Mouse (Mus musculus): ENCODE data around the gene Lrrc73. TPM values are rescaled to one million over a fixed set of nuclear protein-coding genes. Genes with fewer than 3 reads are reported as not detected.

Gene Lrrc73
- polyA plus RNA-seq, 1 experiment from 2014 or later, result 0.59 TPM

DNA sequence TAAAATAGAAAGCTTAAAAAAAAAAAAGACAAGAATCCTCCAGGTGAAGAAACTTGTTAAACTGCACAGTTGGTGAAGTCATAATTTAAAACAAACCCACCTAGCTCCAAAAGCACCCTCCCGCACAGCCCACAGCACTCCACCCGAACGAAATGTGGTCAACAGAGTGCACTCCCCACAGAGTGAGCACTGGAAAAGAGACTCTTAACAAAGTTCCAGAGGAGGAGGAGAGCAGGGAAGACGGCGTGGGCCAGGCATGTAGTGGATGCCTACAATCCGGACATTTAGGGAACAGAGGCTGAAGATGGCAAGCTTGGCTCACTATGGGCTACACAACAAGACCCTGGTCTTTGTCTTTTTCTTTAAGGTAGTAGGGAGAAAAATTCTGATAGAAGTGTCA lies 21.7 kb downstream of the Lrrc73 start:
- 87% methylated on average over 6 of the region's 6 CpGs for WGBS
- Histone ChIP-seq H3K4me3 (no peak overlapping the region), H3K4me2 (no peak overlapping the region), H3K27ac (replicated peaks) (no peak overlapping the region), H3K4me1 (peaks cover 64% of the 10 kb centered on the region), H3K27me3 (replicated peaks) (no peaks in the 10 kb centered on the region), H3K9ac (no peak overlapping the region), H3K36me3 (peaks cover 80% of the 10 kb centered on the region), H3K9me3 (no peaks in the 10 kb centered on the region)
- no peak for ATAC-seq (ENCODE audit: extremely low read depth, insufficient number of reproducible peaks, low FRiP score, low TSS enrichment)

DNA sequence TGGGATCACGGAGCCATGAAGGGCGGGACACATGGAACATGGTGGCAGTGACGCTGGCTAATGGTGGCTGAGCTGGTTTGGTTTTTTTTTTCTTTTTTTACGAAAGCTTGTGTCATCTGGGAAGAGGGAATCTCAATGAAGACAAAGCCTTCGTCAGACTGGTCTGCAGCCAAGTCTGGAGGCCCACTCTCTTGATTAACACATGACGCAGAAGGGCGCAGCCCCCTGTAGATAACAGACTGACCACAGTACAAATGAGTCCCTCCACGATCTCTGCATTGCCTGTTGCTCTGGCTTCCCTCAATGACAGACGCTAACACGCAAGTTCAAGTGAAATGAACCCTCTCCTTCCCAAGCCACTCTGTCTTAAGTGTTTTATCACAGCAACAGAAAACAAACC lies 22.2 kb downstream of the Lrrc73 start:
- Histone ChIP-seq H3K4me2 (no peak overlapping the region), H3K27ac (replicated peaks) (no peak overlapping the region), H3K4me3 (no peak overlapping the region), H3K27me3 (replicated peaks) (no peaks in the 10 kb centered on the region), H3K9me3 (no peaks in the 10 kb centered on the region), H3K36me3 (peaks cover 80% of the 10 kb centered on the region), H3K4me1 (peaks cover 65% of the 10 kb centered on the region), H3K9ac (no peak overlapping the region)
- no peak for ATAC-seq (ENCODE audit: extremely low read depth, insufficient number of reproducible peaks, low FRiP score, low TSS enrichment)
- 54% methylated on average over 10 of the region's 10 CpGs for WGBS

DNA sequence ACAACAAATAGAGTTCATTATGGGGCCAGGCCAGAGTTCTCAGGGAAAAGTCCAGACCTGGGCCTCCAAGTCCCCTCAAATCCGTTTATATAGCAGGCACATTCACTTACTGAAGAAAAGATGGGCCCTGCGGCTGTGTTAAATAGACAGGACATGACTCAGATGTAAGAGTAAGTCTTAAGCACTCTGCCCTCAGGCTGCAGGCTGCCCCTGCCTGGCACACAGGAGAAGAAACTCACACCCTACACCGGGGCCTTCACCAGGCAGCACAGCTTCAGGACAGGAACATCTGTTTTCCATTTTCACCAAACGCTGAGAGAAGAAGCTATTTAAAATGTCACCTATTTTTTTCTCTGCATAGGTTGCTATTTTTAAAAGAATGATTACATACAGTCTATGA lies 24.3 kb downstream of the Lrrc73 start:
- no peaks in the 10 kb centered on the region for H3K9me3 ChIP-seq
- no peak overlapping the region for H3K4me3 ChIP-seq
- 71% methylated on average over 4 of the region's 4 CpGs for WGBS
- H3K27me3 ChIP-seq (replicated peaks), result no peaks in the 10 kb centered on the region
- H3K27ac ChIP-seq (replicated peaks), result peak overlapping the region; percentile 63
- H3K36me3 ChIP-seq, result peaks cover 68% of the 10 kb centered on the region
- H3K4me2 ChIP-seq, result no peak overlapping the region
- ATAC-seq (ENCODE audit: extremely low read depth, insufficient number of reproducible peaks, low FRiP score, low TSS enrichment), result no peak
- H3K9ac ChIP-seq, result no peak overlapping the region
- H3K4me1 ChIP-seq, result peaks cover 73% of the 10 kb centered on the region

DNA sequence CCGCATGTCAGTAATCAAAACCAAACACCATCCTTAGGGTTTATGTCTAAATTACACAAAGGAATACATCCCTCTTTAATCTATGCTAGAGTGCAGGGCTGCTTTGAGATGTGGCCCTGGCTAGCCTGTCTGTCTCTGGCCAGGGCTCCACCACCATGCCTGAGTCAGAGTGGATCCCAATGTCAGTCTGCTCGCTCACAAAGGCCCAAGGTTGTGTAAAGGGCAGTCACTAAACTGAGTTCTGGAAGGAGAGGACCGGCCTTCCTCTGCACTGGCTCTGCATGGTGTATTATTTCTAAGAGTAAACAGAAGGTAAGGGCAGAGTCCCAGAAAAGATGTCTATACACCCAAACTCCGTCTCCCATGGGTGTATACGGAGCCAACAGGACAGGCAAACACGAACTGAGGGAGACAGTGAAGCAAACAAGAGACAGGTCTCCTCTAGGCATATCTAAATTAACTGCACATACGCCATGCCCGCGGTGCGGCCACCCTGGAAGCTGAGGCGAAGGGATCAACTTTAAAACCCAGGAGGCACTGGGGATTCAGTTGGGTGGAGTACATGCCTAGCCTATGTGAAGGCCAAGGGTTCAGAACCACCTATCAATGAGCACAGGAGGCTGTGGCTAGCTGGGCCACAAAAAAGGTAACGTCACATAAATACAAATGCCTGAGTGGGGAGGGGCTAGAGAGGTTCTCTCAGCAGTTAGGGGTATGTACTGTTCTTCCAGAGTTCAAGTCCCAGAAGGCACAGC lies 24.9 kb downstream of the Lrrc73 start:
- no peak for ATAC-seq (ENCODE audit: extremely low read depth, insufficient number of reproducible peaks, low FRiP score, low TSS enrichment)
- peaks cover 65% of the 10 kb centered on the region for H3K36me3 ChIP-seq
- no peak overlapping the region for H3K4me3 ChIP-seq
- no peaks in the 10 kb centered on the region for H3K27me3 ChIP-seq (replicated peaks)
- no peaks in the 10 kb centered on the region for H3K9me3 ChIP-seq
- H3K4me1 ChIP-seq, result peaks cover 69% of the 10 kb centered on the region
- WGBS, result 81% methylated on average over 12 of the region's 12 CpGs
- H3K9ac ChIP-seq, result peak overlapping the region; percentile 44; the same call in 1 of the 2 replicates
- no peak overlapping the region for H3K4me2 ChIP-seq
- peak overlapping the region; percentile 63 for H3K27ac ChIP-seq (replicated peaks)

GRCm38 (mm10) chr17:46282483-46283123 lies 29.3 kb downstream of the Lrrc73 start, which contains the start of gene Tjap1:
TSS of gene Tjap1 (minus strand) at chr17:46283026.
- H3K4me1 ChIP-seq, result peaks cover 36% of the 10 kb centered on the region
- H3K36me3 ChIP-seq, result peaks cover 34% of the 10 kb centered on the region
- peak within 1 kb of the TSS; percentile 85 for H3K4me3 ChIP-seq
- H3K9ac ChIP-seq, result peak within 1 kb of the TSS; percentile 89
- ATAC-seq (ENCODE audit: extremely low read depth, insufficient number of reproducible peaks, low FRiP score, low TSS enrichment), result peak; percentile 87
- no peaks in the 10 kb centered on the region for H3K27me3 ChIP-seq (replicated peaks)
- H3K9me3 ChIP-seq, result no peaks in the 10 kb centered on the region
- H3K4me2 ChIP-seq, result peak within 1 kb of the TSS; percentile 95
- WGBS, result under 1% methylated on average over 37 of the region's 37 CpGs
- H3K27ac ChIP-seq (replicated peaks), result peak within 1 kb of the TSS; percentile 96

DNA sequence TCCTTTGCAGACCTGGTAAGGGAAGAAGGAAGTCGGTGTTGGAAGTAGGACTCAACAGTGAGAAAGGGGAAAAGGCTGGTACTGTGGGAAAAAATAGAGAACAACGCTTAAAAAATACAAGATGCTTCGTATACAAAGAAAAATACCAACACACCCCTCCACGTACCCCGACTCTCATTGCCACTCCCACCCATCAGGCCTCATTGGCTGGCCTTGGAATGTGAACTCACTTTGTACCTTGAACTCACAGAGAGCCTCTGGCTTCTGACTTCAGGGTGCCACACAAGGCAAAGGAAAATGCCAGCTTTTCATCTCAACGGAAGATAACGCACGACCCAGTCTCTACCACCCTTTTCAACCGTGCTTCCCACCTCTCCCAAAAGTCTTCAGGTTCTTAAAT lies 29.8 kb downstream of the Lrrc73 start:
- no peak overlapping the region; the same call in 1 of the 2 replicates for H3K27ac ChIP-seq (replicated peaks)
- peak overlapping the region; percentile 89 for H3K9ac ChIP-seq

DNA sequence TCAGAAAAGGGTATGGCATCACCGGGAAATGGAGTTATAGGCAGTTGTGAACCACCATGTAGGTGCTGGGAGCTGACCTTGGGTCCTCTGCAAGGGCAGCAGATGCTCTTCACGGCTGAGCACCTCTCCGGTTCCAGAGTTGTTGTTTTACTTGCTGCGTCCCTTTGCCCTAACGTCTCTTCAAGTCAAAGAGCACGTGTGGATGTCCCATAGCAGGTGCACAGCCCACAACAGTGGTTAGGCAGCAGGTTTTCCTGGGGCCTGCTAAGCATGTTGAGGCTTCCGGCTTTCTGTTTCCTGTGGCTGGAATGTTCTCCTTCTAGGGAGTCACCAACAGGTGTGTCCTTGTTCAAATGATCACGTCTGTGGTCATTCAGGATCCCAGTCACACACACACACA lies 30.6 kb downstream of the Lrrc73 start:
- ATAC-seq (ENCODE audit: extremely low read depth, insufficient number of reproducible peaks, low FRiP score, low TSS enrichment), result no peak
- Histone ChIP-seq H3K27me3 (replicated peaks) (no peaks in the 10 kb centered on the region), H3K27ac (replicated peaks) (no peak overlapping the region), H3K36me3 (peaks cover 22% of the 10 kb centered on the region), H3K4me2 (no peak overlapping the region), H3K4me3 (no peak overlapping the region), H3K4me1 (peaks cover 31% of the 10 kb centered on the region), H3K9me3 (no peaks in the 10 kb centered on the region), H3K9ac (no peak overlapping the region)
- 81% methylated on average over 8 of the region's 8 CpGs for WGBS

More for the DNA sequence above, 29.8 kb downstream of the Lrrc73 start:
- H3K4me2 ChIP-seq, result peak overlapping the region; percentile 95
- peaks cover 30% of the 10 kb centered on the region for H3K36me3 ChIP-seq
- H3K4me3 ChIP-seq, result peak overlapping the region; percentile 85
- ATAC-seq (ENCODE audit: extremely low read depth, insufficient number of reproducible peaks, low FRiP score, low TSS enrichment), result no peak
- H3K27me3 ChIP-seq (replicated peaks), result no peaks in the 10 kb centered on the region
- no peaks in the 10 kb centered on the region for H3K9me3 ChIP-seq
- H3K4me1 ChIP-seq, result peaks cover 35% of the 10 kb centered on the region
- 21% methylated on average over 9 of the region's 9 CpGs for WGBS

GRCm38 (mm10) chr17:46284653-46285052 lies 31.3 kb downstream of the Lrrc73 start:
- Histone ChIP-seq H3K9ac (no peak overlapping the region), H3K36me3 (peaks cover 14% of the 10 kb centered on the region), H3K4me1 (peaks cover 31% of the 10 kb centered on the region), H3K27me3 (replicated peaks) (no peaks in the 10 kb centered on the region), H3K4me3 (no peak overlapping the region), H3K9me3 (no peaks in the 10 kb centered on the region), H3K4me2 (no peak overlapping the region), H3K27ac (replicated peaks) (no peak overlapping the region)
- WGBS, result 55% methylated on average over 7 of the region's 7 CpGs
- ATAC-seq (ENCODE audit: extremely low read depth, insufficient number of reproducible peaks, low FRiP score, low TSS enrichment), result no peak

DNA sequence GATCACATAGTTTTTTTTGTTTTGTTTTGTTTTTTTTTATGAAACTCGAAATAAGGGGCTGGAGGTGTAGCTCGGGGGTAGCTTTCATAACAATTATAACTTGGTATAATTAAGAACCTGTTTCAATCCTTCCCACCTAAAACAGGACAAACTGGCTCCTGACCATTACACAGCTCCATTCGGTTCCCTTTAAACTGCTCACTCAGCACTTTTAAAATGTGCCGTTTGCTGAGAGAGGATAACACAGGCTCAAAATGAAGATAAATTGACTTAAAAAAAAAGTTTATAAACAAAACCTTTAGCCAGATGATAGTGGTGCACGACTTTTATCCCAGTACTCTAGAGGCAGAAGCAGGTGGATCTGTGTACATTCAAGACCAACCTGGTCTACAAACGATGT lies 32.1 kb downstream of the Lrrc73 start:
- Histone ChIP-seq H3K36me3 (peaks cover 7% of the 10 kb centered on the region), H3K27ac (replicated peaks) (no peak overlapping the region), H3K9me3 (no peaks in the 10 kb centered on the region), H3K27me3 (replicated peaks) (peaks cover under 1% of the 10 kb centered on the region; the same call in 1 of the 2 replicates), H3K4me3 (no peak overlapping the region), H3K4me2 (no peak overlapping the region), H3K9ac (no peak overlapping the region), H3K4me1 (peaks cover 31% of the 10 kb centered on the region)
- no peak for ATAC-seq (ENCODE audit: extremely low read depth, insufficient number of reproducible peaks, low FRiP score, low TSS enrichment)
- 49% methylated on average over 6 of the region's 6 CpGs for WGBS

DNA sequence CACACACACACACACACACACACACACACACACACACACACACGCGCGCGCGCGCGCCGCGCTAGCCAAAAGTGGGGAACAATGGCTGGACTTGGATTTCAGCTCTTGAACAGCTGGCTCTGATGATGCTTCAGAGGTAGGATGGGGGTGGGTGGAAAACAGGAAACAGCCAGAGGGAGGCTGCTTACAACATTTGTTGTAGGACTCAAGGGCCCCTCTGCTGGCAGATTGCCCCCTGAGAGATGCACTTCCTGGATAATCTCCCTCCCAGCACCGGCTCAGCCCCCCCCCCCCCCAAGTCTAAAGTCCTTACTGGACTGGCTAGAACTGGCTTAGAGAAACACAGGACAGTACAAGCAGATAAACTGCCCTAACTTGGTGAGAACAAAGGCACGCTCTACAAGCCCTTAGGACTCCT lies 34.4 kb downstream of the Lrrc73 start:
- no peak overlapping the region; the same call in 1 of the 2 replicates for H3K27ac ChIP-seq (replicated peaks)
- H3K9ac ChIP-seq, result peak overlapping the region; percentile 5; the same call in 1 of the 2 replicates
- peaks cover 12% of the 10 kb centered on the region for H3K4me1 ChIP-seq
- no peaks in the 10 kb centered on the region for H3K36me3 ChIP-seq
- 68% methylated on average over 11 of the region's 11 CpGs for WGBS
- peaks cover 12% of the 10 kb centered on the region for H3K27me3 ChIP-seq (replicated peaks)
- ATAC-seq (ENCODE audit: extremely low read depth, insufficient number of reproducible peaks, low FRiP score, low TSS enrichment), result no peak
- no peak overlapping the region for H3K4me2 ChIP-seq
- no peaks in the 10 kb centered on the region for H3K9me3 ChIP-seq
- H3K4me3 ChIP-seq, result no peak overlapping the region

- H3K27me3 ChIP-seq (replicated peaks), result peaks cover 87% of the 10 kb centered on the region
- ATAC-seq (ENCODE audit: extremely low read depth, insufficient number of reproducible peaks, low FRiP score, low TSS enrichment), result no peak
- no peaks in the 10 kb centered on the region for H3K9me3 ChIP-seq
- H3K27ac ChIP-seq (replicated peaks), result no peak overlapping the region
- no peak overlapping the region for H3K4me2 ChIP-seq
- H3K4me1 ChIP-seq, result peaks cover 19% of the 10 kb centered on the region
- H3K9ac ChIP-seq, result no peak overlapping the region
- no peaks in the 10 kb centered on the region for H3K36me3 ChIP-seq
- 0 out of 2 replicates have a peak overlapping the region, but pooled peaks have one; percentile 67 for H3K4me3 ChIP-seq
- WGBS, result 38% methylated on average over 6 of the region's 6 CpGs
Measured at GRCm38 (mm10) chr17:46296601-46297000, 43.3 kb downstream of the Lrrc73 start.

All from heart, embryonic 13.5 days (tissue).